Mouse (Mus musculus) liver, adult 2 months (tissue): ENCODE measurements around the gene Rims1. TPM values are rescaled to one million over a fixed set of nuclear protein-coding genes. Genes with fewer than 3 reads are reported as not detected.
A peak's percentile ranks its signal among the peaks of the same experiment; 100 is the strongest.

ENCODE experiments used
- DNase-seq: peaks from one replicate; pipeline ENCODE4 v3.0.0-alpha.2; 2011; ENCODE audit warnings: low read depth, low spot score; ENCODE audit errors: extremely low read depth
- H3K27ac ChIP-seq: fragments of 200-500 bp; replicated peaks from 2 replicates; pipeline ENCODE4 v1.5.1; 2012; ENCODE audit warnings: low read depth, mild to moderate bottlenecking, control low read depth, inconsistent platforms, low read length; ENCODE audit not compliant: insufficient read depth
- H3K27me3 ChIP-seq: fragments of 200-500 bp; 2 replicates; pipeline ENCODE4 v1.6.1; 2012; ENCODE audit warnings: mild to moderate bottlenecking, moderate library complexity, low read length, inconsistent platforms; ENCODE audit not compliant: control insufficient read depth, insufficient read depth
- H3K36me3 ChIP-seq: fragments of 200-500 bp; 2 replicates; pipeline ENCODE4 v1.6.1; 2012; ENCODE audit warnings: low read length, inconsistent platforms; ENCODE audit not compliant: control insufficient read depth, insufficient read depth
- H3K4me1 ChIP-seq: fragments of 200-500 bp; 2 replicates; pipeline ENCODE4 v1.6.1; 2011; ENCODE audit warnings: low read length; ENCODE audit not compliant: control insufficient read depth, insufficient read depth
- H3K4me3 ChIP-seq: fragments of 200-500 bp; 2 replicates; pipeline ENCODE4 v1.5.1; 2011; ENCODE audit warnings: low read depth, mild to moderate bottlenecking, control low read depth, low read length, moderate library complexity; ENCODE audit not compliant: insufficient read depth
- H3K79me2 ChIP-seq: fragments of 200-500 bp; 2 replicates; pipeline ENCODE4 v1.6.1; 2012; ENCODE audit warnings: inconsistent platforms, mild to moderate bottlenecking, low read length, moderate library complexity; ENCODE audit not compliant: control insufficient read depth, insufficient read depth
- H3K9ac ChIP-seq: fragments of 200-500 bp; 2 replicates; pipeline ENCODE4 v1.6.1; 2012; ENCODE audit warnings: low read depth, mild to moderate bottlenecking, control low read depth, inconsistent platforms, low read length
- CTCF ChIP-seq: fragments of 200-500 bp; IDR thresholded peaks from 2 replicates; pipeline ENCODE4 v1.5.1; 2011; ENCODE audit warnings: low read depth, low read length, control low read depth
- POLR2A ChIP-seq: fragments of 200-500 bp; IDR thresholded peaks from 2 replicates; pipeline ENCODE4 v1.6.1; 2011; ENCODE audit warnings: low read length, control low read depth; ENCODE audit not compliant: insufficient read depth; ENCODE audit errors: extremely low read depth
- WGBS: fragments of 180-500 bp; shearing (Covaris S2); methylation state at CpG from one replicate; pipeline ENCODE4 v1.1.7; 2018; 5-methylcytosine and 5-hydroxymethylcytosine counted together
- polyA plus RNA-seq: library from polyadenylated mRNA; depleted of rRNA; stranded (reverse); fragments of >200 nt; gene quantifications from 2 replicates; pipeline ENCODE4 v1.2.3, GENCODE M21; 2012
- total RNA-seq: library from RNA; depleted of rRNA; stranded (reverse); fragments of >200 nt; gene quantifications from 2 replicates; pipeline ENCODE4 v1.2.3, GENCODE M21; 2014

Gene Rims1
- total and polyA plus RNA-seq, 2 experiments, result under 0.01 TPM; not detected in 1

DNA sequence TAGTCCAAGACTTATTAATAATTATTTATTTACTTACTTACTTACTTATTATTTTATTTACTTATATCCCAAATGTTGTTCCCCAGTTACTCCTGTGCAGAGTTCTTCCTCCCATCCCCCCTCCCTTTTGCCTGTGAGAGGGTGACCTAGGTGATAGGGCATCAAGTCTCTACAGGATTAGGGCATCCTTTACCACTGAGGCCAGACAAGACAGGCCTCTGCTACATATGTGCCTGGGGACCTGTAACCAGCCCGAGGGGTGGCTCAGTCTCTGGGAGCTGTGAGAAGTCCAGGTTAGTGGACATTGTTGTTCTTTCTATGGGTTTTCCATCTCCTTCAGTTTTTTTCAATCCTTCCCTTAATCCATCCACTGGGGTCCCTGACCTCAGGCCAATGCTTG is 156.4 kb downstream of the Rims1 start:
- DNase-seq, result no peak
- H3K79me2 ChIP-seq, result no peaks in the 10 kb centered on the region
- H3K4me1 ChIP-seq, result no peaks in the 10 kb centered on the region
- H3K36me3 ChIP-seq, result no peaks in the 10 kb centered on the region
- H3K9ac ChIP-seq, result no peak overlapping the region
- no peak overlapping the region for H3K27ac ChIP-seq
- H3K27me3 ChIP-seq, result no peaks in the 10 kb centered on the region
- TF ChIP-seq POLR2A (no peak), CTCF (no peak)
- no peak overlapping the region for H3K4me3 ChIP-seq
- WGBS, result 90% methylated on average over 1 of the region's 1 CpGs

DNA sequence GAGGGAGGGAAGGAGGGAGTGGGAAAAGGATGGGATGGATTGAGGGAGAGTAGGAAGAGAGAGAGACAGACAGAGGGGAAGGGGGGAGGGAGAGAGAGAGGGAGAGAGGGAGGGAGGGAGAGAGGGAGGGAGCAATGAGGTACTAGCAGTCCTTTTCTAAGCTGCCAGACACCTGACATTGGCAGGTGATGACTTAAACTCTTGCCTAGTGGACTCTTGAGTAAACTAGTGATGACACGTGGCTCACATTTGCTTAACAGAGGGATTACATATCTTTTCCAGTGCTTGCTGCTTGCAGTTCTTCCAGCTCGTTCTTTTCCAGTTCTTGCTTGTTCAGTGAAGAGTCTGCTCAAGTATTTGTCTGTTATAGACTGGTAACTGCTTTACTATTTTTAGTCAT is 160.5 kb downstream of the Rims1 start:
- H3K9ac ChIP-seq, result no peak overlapping the region
- peak; percentile 90 for DNase-seq
- no peaks in the 10 kb centered on the region for H3K36me3 ChIP-seq
- no peaks in the 10 kb centered on the region for H3K79me2 ChIP-seq
- WGBS, result 8% methylated on average over 2 of the region's 2 CpGs
- H3K27me3 ChIP-seq, result no peaks in the 10 kb centered on the region
- H3K27ac ChIP-seq, result no peak overlapping the region
- H3K4me3 ChIP-seq, result no peak overlapping the region
- TF ChIP-seq CTCF (no peak), POLR2A (no peak)
- H3K4me1 ChIP-seq, result no peaks in the 10 kb centered on the region

DNA sequence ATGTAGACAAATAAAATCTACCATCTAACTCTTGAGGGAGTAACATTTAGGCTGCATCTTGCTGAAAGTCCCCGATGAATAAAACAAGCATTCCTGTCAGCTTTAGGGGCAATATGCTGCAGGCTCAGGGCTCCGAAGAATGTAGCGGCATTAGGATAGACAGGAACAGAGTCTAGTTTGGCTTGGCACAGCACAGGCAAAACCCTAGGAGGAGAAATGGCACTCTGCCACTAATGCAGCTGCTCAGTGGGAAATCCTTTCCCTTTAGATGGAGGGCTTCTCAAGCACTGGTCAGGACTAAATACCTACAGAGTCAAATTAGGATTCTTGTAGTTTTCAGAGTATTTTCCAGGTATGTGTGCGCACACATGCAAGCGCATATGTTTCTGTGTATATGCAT is 165.2 kb downstream of the Rims1 start:
- Histone ChIP-seq H3K9ac (no peak overlapping the region), H3K27me3 (no peaks in the 10 kb centered on the region), H3K36me3 (no peaks in the 10 kb centered on the region), H3K4me3 (no peak overlapping the region), H3K27ac (no peak overlapping the region), H3K4me1 (no peaks in the 10 kb centered on the region), H3K79me2 (no peaks in the 10 kb centered on the region)
- TF ChIP-seq CTCF (no peak), POLR2A (no peak)
- 64% methylated on average over 5 of the region's 5 CpGs for WGBS
- peak; percentile 26 for DNase-seq

DNA sequence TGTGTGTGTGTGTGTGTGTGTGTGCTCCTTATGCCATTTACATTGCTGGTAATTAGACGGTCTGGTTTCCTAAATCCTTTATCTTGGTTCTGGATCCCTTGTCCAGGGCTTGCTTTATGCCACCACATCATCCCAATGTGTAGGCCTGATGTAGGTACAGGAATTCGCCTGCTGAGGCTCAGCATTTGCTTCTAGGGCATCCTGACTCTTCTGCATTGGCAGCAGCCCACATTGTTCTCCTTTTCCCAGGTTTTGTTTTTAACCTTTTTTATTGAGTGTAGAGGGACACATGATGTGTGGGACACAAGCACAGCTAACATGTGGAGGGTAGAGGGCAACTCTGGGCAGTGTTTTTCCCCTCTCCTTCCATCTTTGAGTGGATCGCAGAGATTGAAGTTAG is 166.1 kb downstream of the Rims1 start:
- no peaks in the 10 kb centered on the region for H3K36me3 ChIP-seq
- TF ChIP-seq POLR2A, result no peak
- TF ChIP-seq CTCF, result no peak
- H3K9ac ChIP-seq, result no peak overlapping the region
- 86% methylated on average over 3 of the region's 3 CpGs for WGBS
- no peaks in the 10 kb centered on the region for H3K4me1 ChIP-seq
- no peaks in the 10 kb centered on the region for H3K79me2 ChIP-seq
- H3K27me3 ChIP-seq, result no peaks in the 10 kb centered on the region
- H3K27ac ChIP-seq, result no peak overlapping the region
- no peak overlapping the region for H3K4me3 ChIP-seq
- no peak for DNase-seq

DNA sequence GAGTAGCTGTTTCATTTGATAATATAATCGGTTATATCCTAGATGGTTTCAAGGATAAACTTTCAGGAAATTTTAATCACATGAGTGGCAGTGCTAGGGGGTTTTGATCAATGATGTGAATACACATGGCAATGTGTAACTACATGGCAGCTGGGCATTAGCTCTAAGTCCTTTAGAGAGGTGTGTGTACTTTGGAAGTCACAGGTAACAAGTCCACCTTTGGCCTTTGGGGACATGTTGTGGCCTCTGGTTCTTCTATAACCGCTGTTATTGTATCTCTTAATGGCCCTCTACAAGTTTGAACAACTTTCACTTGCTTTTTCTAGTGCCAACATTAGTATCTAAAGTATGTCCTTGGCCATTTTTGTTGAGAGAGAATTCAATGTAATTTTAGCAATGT is 171.9 kb downstream of the Rims1 start:
- TF ChIP-seq POLR2A (no peak), CTCF (no peak)
- no peaks in the 10 kb centered on the region for H3K79me2 ChIP-seq
- no peaks in the 10 kb centered on the region for H3K27me3 ChIP-seq
- no peak overlapping the region for H3K27ac ChIP-seq
- DNase-seq, result peak; percentile 71
- WGBS, result 42% methylated on average over 2 of the region's 2 CpGs
- H3K4me3 ChIP-seq, result no peak overlapping the region
- H3K9ac ChIP-seq, result no peak overlapping the region
- no peaks in the 10 kb centered on the region for H3K4me1 ChIP-seq
- H3K36me3 ChIP-seq, result no peaks in the 10 kb centered on the region

DNA sequence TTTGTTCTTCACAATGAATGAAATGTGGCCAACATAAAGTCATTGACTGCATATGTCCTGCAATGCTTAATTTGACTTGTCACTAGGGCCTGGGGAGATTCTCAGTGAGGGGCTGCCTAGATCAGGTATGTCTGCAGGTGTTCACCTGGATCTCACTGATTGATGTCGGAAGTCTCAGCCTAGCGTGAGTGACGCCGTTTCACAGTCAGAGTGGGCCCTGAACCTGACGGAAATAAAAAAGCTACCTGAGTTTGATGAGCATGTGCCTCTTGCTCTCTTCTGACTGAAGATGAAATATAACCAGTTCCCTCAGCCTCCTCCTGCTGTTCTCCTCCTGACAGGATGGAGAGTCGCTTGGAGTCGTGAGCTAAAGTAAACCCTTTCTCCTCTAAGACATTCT is 173.2 kb downstream of the Rims1 start:
- Histone ChIP-seq H3K9ac (no peak overlapping the region), H3K4me1 (no peaks in the 10 kb centered on the region), H3K27ac (no peak overlapping the region), H3K79me2 (no peaks in the 10 kb centered on the region), H3K27me3 (no peaks in the 10 kb centered on the region), H3K4me3 (no peak overlapping the region), H3K36me3 (no peaks in the 10 kb centered on the region)
- DNase-seq, result no peak
- 82% methylated on average over 7 of the region's 7 CpGs for WGBS
- TF ChIP-seq CTCF, result no peak
